Mouse (Mus musculus) intestine, embryonic 14.5 days (tissue): ENCODE results near the gene Gm7233. TPM values are rescaled to one million over a fixed set of nuclear protein-coding genes. Genes with fewer than 3 reads are reported as not detected.
"Not testable (repeated sequence)": the region's sequence is repeated elsewhere in the genome, so short reads cannot be mapped to it uniquely, and the experiment has no call there.

Experiments
- ATAC-seq: fragments of 200-750 bp; cut with Nextera tagmentation; replicated peaks from 2 replicates; pipeline ENCODE4 v1.8.0; 2017; ENCODE audit warnings: low read depth, moderate number of reproducible peaks, moderate TSS enrichment, moderate library complexity; ENCODE audit not compliant: low FRiP score, low TSS enrichment
- DNase-seq: peaks from one replicate; pipeline ENCODE4 v3.0.0-alpha.2; 2018; ENCODE audit warnings: low spot score
- H3K27ac ChIP-seq: fragments of 300-500 bp; sonication (generic); 2 replicates; pipeline ENCODE4 v1.5.1; 2014; ENCODE audit warnings: low read depth, mild to moderate bottlenecking, control low read depth
- H3K27me3 ChIP-seq: fragments of 300-500 bp; sonication (generic); replicated peaks from 2 replicates; pipeline ENCODE4 v1.6.1; 2014; ENCODE audit warnings: low read length, control low read depth; ENCODE audit not compliant: control insufficient read depth, insufficient read depth
- H3K36me3 ChIP-seq: fragments of 300-500 bp; sonication (generic); 2 replicates; pipeline ENCODE4 v1.6.1; 2014; ENCODE audit warnings: low read length, control low read depth; ENCODE audit not compliant: control insufficient read depth, insufficient read depth
- H3K4me1 ChIP-seq: fragments of 300-500 bp; sonication (generic); replicated peaks from 2 replicates; pipeline ENCODE4 v1.6.1; 2014; ENCODE audit warnings: low read length, control low read depth, mixed read lengths; ENCODE audit not compliant: control insufficient read depth, insufficient read depth
- H3K4me2 ChIP-seq: fragments of 300-500 bp; sonication (generic); 2 replicates; pipeline ENCODE4 v1.6.1; 2014; ENCODE audit warnings: low read length
- H3K4me3 ChIP-seq: fragments of 300-500 bp; sonication (generic); 2 replicates; pipeline ENCODE4 v1.5.1; 2014; ENCODE audit warnings: low read depth, low read length, control low read depth, mixed read lengths
- H3K9ac ChIP-seq: fragments of 300-500 bp; sonication (generic); 2 replicates; pipeline ENCODE4 v1.6.1; 2014; ENCODE audit warnings: mild to moderate bottlenecking, low read length
- H3K9me3 ChIP-seq: fragments of 300-500 bp; sonication (generic); 2 replicates; pipeline ENCODE4 v1.6.1; 2016; ENCODE audit warnings: low read length, control low read depth; ENCODE audit not compliant: control insufficient read depth
- WGBS: fragments of 180-500 bp; shearing (Covaris S2); extraction: QIAGEN DNeasy Blood & Tissue Kit; methylation state at CpG from one replicate; pipeline ENCODE4 v1.1.7; 2014; 5-methylcytosine and 5-hydroxymethylcytosine counted together
- polyA plus RNA-seq: library from polyadenylated mRNA; unstranded; fragments of >200 nt; fragmentation: Nextera tagmentation; extraction: Ambion mirVana; gene quantifications from 2 replicates; pipeline ENCODE4 v1.2.1, GENCODE M21; 2014

The Gm7233 gene
- not detected in 2 replicates for polyA plus RNA-seq

- H3K4me2 ChIP-seq, ATAC-seq, H3K27me3 ChIP-seq, H3K4me1 ChIP-seq, H3K9me3 ChIP-seq, DNase-seq, H3K4me3 ChIP-seq, H3K9ac ChIP-seq, H3K36me3 ChIP-seq, H3K27ac ChIP-seq: not testable (repeated sequence)
- 75% methylated on average over 4 of the region's 5 CpGs for WGBS
These were observed at the start of gene Gm7233 for GRCm38 (mm10) chr14:43179567-43179966. Gene Gm7233, plus strand, starts transcription at chr14:43179867.

DNA sequence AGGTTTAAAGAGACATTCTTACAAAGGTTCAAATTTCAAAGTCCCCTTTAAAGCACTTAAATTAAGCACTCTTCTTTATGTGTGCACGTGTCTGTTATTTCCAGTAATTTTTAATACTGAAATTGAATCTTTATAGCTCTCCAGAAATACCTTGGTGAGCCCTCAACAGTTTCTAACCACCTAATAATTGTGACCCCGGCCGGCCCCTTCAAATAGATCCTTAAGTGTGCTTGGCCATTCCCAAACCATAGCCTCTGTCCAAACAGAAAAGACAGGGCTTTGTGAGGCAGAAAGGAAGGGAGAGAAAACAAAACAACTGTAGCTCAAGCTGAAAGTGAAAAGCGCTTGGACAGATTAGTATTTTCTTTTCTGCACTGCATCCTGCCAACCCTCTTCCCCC lies 12.5 kb upstream of the Gm7233 start:
- not testable (repeated sequence) for H3K27me3 ChIP-seq, H3K4me1 ChIP-seq, H3K36me3 ChIP-seq, H3K9ac ChIP-seq, H3K27ac ChIP-seq, H3K9me3 ChIP-seq, ATAC-seq, H3K4me3 ChIP-seq, H3K4me2 ChIP-seq, DNase-seq
- 76% methylated on average over 4 of the region's 4 CpGs for WGBS

DNA sequence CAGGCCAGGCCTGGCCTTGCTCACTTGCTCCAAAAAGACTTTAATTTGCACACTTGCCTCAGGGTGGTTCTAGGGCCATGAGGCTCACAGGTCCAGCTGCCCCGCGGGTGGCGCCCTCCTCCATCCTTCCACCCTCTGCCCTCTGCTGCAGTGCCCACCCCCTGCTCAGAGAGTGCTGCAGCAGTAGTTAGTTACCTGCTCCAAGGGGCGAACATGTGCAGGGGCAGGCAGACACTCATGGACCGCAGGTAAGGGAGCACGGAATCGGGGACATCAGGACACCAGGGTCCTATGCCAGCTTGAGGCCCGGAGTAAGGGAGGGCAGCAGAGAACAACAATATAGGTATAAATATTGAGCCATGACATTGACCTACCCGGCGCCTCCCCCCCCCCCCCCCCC lies 11.7 kb upstream of the Gm7233 start:
- no CpG with 5 or more reads among the region's 10 CpGs for WGBS
- H3K27me3 ChIP-seq, H3K27ac ChIP-seq, H3K4me3 ChIP-seq, DNase-seq, H3K4me1 ChIP-seq, H3K9me3 ChIP-seq, H3K4me2 ChIP-seq, H3K9ac ChIP-seq, H3K36me3 ChIP-seq, ATAC-seq: not testable (repeated sequence)

- H3K4me3 ChIP-seq, H3K4me1 ChIP-seq, H3K9ac ChIP-seq, H3K36me3 ChIP-seq, H3K27me3 ChIP-seq, H3K27ac ChIP-seq, H3K9me3 ChIP-seq, DNase-seq, ATAC-seq, H3K4me2 ChIP-seq: not testable (repeated sequence)
- WGBS: 23% methylated on average over 1 of the region's 10 CpGs
These were observed 11.0 kb upstream of the Gm7233 start for GRCm38 (mm10) chr14:43168573-43169170.

GRCm38 (mm10) chr14:43235204-43235603 lies 55.5 kb downstream of the Gm7233 start, which contains the start of gene Gm8122:
Gene Gm8122, minus strand, starts transcription at chr14:43235304.
- H3K4me1 ChIP-seq, H3K4me3 ChIP-seq, H3K27me3 ChIP-seq, H3K27ac ChIP-seq, H3K4me2 ChIP-seq, ATAC-seq, H3K36me3 ChIP-seq, H3K9ac ChIP-seq, H3K9me3 ChIP-seq, DNase-seq: not testable (repeated sequence)
- WGBS: 78% methylated on average over 3 of the region's 4 CpGs

Other genes with a start within 250 kb of the Gm7233 start
- gene Gm8082, start 186.2 kb upstream of the Gm7233 start, polyA plus RNA-seq: not detected in 2 replicates
- not detected in 2 replicates for gene Gm10376, start 164.2 kb upstream of the Gm7233 start, polyA plus RNA-seq
- gene Gm8094, start 103.2 kb upstream of the Gm7233 start, polyA plus RNA-seq: not detected in 2 replicates
- not detected in 2 replicates for gene Gm8104, start 79.3 kb upstream of the Gm7233 start, polyA plus RNA-seq
- gene Gm8122, start 55.4 kb downstream of the Gm7233 start, polyA plus RNA-seq: not detected in 2 replicates
- not detected in 2 replicates for gene Gm8126, start 78.8 kb downstream of the Gm7233 start, polyA plus RNA-seq
- gene Gm9732, start 95.2 kb downstream of the Gm7233 start, polyA plus RNA-seq: not detected in 2 replicates
- gene Gm8127, start 114.0 kb downstream of the Gm7233 start, polyA plus RNA-seq: not detected in 2 replicates
- gene 1700001F09Rik, start 167.9 kb downstream of the Gm7233 start, polyA plus RNA-seq: not detected in 2 replicates
- not detected in 2 replicates for gene Gm8138, start 236.5 kb downstream of the Gm7233 start, polyA plus RNA-seq